Mouse (Mus musculus) erythroblast, embryonic 14.5 days (primary cell): ENCODE measurements around the gene Lnp1. TPM values are rescaled to one million over a fixed set of nuclear protein-coding genes. Genes with fewer than 3 reads are reported as not detected.
"Not testable (repeated sequence)": the region's sequence is repeated elsewhere in the genome, so short reads cannot be mapped to it uniquely, and the experiment has no call there.

Source experiments
- H3K27me3 ChIP-seq: 2 replicates; pipeline ENCODE4 v1.6.1; 2012; ENCODE audit warnings: inconsistent platforms; ENCODE audit not compliant: control insufficient read depth
- H3K36me3 ChIP-seq: 2 replicates; pipeline ENCODE4 v1.6.1; 2012; ENCODE audit warnings: mild to moderate bottlenecking, inconsistent platforms; ENCODE audit not compliant: control insufficient read depth
- H3K4me1 ChIP-seq: 2 replicates; pipeline ENCODE4 v1.6.1; 2012; ENCODE audit warnings: inconsistent platforms; ENCODE audit not compliant: control insufficient read depth
- H3K4me3 ChIP-seq: replicated peaks from 2 replicates; pipeline ENCODE3; 2012; ENCODE audit warnings: moderate library complexity, mild to moderate bottlenecking, inconsistent platforms
- H3K9me3 ChIP-seq: 2 replicates; pipeline ENCODE4 v1.6.1; 2012; ENCODE audit warnings: low read length, inconsistent platforms, mixed read lengths; ENCODE audit not compliant: control insufficient read depth
- GATA1 ChIP-seq: IDR thresholded peaks from 2 replicates; pipeline ENCODE4 v1.6.1; 2012; ENCODE audit warnings: low read length, inconsistent platforms, mixed read lengths
- TAL1 ChIP-seq: IDR thresholded peaks from 3 replicates; pipeline ENCODE4 v1.6.1; 2012; ENCODE audit warnings: low read length, inconsistent platforms, mixed read lengths
- polyA plus RNA-seq: library from polyadenylated mRNA; stranded (reverse); fragments of >175 nt; gene quantifications from 2 replicates; pipeline ENCODE4 v1.2.3, GENCODE M21; 2012

Gene Lnp1
- 0.09 TPM in 1 of 2 replicates, not detected in the other for polyA plus RNA-seq

- Histone ChIP-seq H3K4me1 (no peaks in the 10 kb centered on the region), H3K27me3 (no peaks in the 10 kb centered on the region), H3K4me3 (no peak within 1 kb of the TSS), H3K9me3 (peaks cover under 1% of the 10 kb centered on the region; the same call in 1 of the 2 replicates), H3K36me3 (no peaks in the 10 kb centered on the region)
- no peak for TF ChIP-seq GATA1
- no peak for TF ChIP-seq TAL1
Observed at GRCm38 (mm10) chr16:56928023-56928422, at the start of gene Lnp1. TSS of gene Lnp1 (minus strand) at chr16:56928061.

GRCm38 (mm10) chr16:56974646-56975045 is 46.8 kb upstream of the Lnp1 start:
- no peaks in the 10 kb centered on the region for H3K36me3 ChIP-seq
- no peak overlapping the region for H3K4me3 ChIP-seq
- no peaks in the 10 kb centered on the region for H3K9me3 ChIP-seq
- H3K4me1 ChIP-seq: no peaks in the 10 kb centered on the region
- no peak for TF ChIP-seq TAL1
- TF ChIP-seq GATA1: no peak
- H3K27me3 ChIP-seq: no peaks in the 10 kb centered on the region

- H3K4me1 ChIP-seq, H3K9me3 ChIP-seq, H3K27me3 ChIP-seq, H3K36me3 ChIP-seq, H3K4me3 ChIP-seq: not testable (repeated sequence)
Observed at GRCm38 (mm10) chr16:56958311-56958710, 30.4 kb upstream of the Lnp1 start.

- Histone ChIP-seq H3K9me3 (no peaks in the 10 kb centered on the region), H3K4me1 (no peaks in the 10 kb centered on the region), H3K27me3 (no peaks in the 10 kb centered on the region), H3K4me3 (no peak overlapping the region), H3K36me3 (no peaks in the 10 kb centered on the region)
- TF ChIP-seq TAL1 (no peak), GATA1 (no peak)
Observed at GRCm38 (mm10) chr16:56949085-56949484, 21.2 kb upstream of the Lnp1 start.

GRCm38 (mm10) chr16:56942341-56942740 is 14.5 kb upstream of the Lnp1 start:
- Histone ChIP-seq H3K9me3 (no peaks in the 10 kb centered on the region), H3K4me3 (no peak overlapping the region), H3K4me1 (no peaks in the 10 kb centered on the region), H3K27me3 (no peaks in the 10 kb centered on the region), H3K36me3 (no peaks in the 10 kb centered on the region)
- no peak for TF ChIP-seq GATA1
- no peak for TF ChIP-seq TAL1

- Histone ChIP-seq H3K4me1 (no peaks in the 10 kb centered on the region), H3K36me3 (no peaks in the 10 kb centered on the region), H3K4me3 (no peak overlapping the region), H3K27me3 (no peaks in the 10 kb centered on the region), H3K9me3 (peaks cover 2% of the 10 kb centered on the region; the same call in 1 of the 2 replicates)
- TF ChIP-seq TAL1: no peak
- no peak for TF ChIP-seq GATA1
Observed at GRCm38 (mm10) chr16:56920102-56920657, 7.7 kb downstream of the Lnp1 start.

- peaks cover 2% of the 10 kb centered on the region; the same call in 1 of the 2 replicates for H3K9me3 ChIP-seq
- H3K27me3 ChIP-seq: no peaks in the 10 kb centered on the region
- no peaks in the 10 kb centered on the region for H3K36me3 ChIP-seq
- TF ChIP-seq TAL1 (no peak), GATA1 (no peak)
- H3K4me1 ChIP-seq: no peaks in the 10 kb centered on the region
- H3K4me3 ChIP-seq: no peak overlapping the region
Observed at GRCm38 (mm10) chr16:56917230-56917629, 10.6 kb downstream of the Lnp1 start.

- H3K4me1 ChIP-seq: no peaks in the 10 kb centered on the region
Observed at GRCm38 (mm10) chr16:56908986-56909385, 18.9 kb downstream of the Lnp1 start.

GRCm38 (mm10) chr16:56902206-56902605 is 25.7 kb downstream of the Lnp1 start:
- not testable (repeated sequence) for H3K4me1 ChIP-seq, H3K4me3 ChIP-seq, H3K36me3 ChIP-seq, H3K9me3 ChIP-seq, H3K27me3 ChIP-seq

More at GRCm38 (mm10) chr16:56908986-56909385, 18.9 kb downstream of the Lnp1 start:
- Histone ChIP-seq H3K9me3 (no peaks in the 10 kb centered on the region), H3K4me3 (no peak overlapping the region), H3K27me3 (no peaks in the 10 kb centered on the region), H3K36me3 (no peaks in the 10 kb centered on the region)
- no peak for TF ChIP-seq GATA1
- no peak for TF ChIP-seq TAL1

- TF ChIP-seq TAL1: no peak
- no peak for TF ChIP-seq GATA1
- no peaks in the 10 kb centered on the region for H3K4me1 ChIP-seq
- H3K9me3 ChIP-seq: no peaks in the 10 kb centered on the region
- no peaks in the 10 kb centered on the region for H3K36me3 ChIP-seq
- no peaks in the 10 kb centered on the region for H3K27me3 ChIP-seq
- H3K4me3 ChIP-seq: no peak overlapping the region
Observed at GRCm38 (mm10) chr16:56891583-56891982, 36.3 kb downstream of the Lnp1 start.
